Mouse (Mus musculus) thymus, adult 2 months (tissue): ENCODE data around the gene H1foo. TPM values are rescaled to one million over a fixed set of nuclear protein-coding genes. Genes with fewer than 3 reads are reported as not detected.

Source experiments
- DNase-seq: peaks from one replicate; pipeline ENCODE4 v3.0.0; 2021
- H3K27ac ChIP-seq: fragments of 200-500 bp; 2 replicates; pipeline ENCODE4 v1.5.1; 2012; ENCODE audit warnings: low read length, control low read depth; ENCODE audit not compliant: control insufficient read depth, insufficient read depth
- H3K27me3 ChIP-seq: fragments of 200-500 bp; 2 replicates; pipeline ENCODE4 v1.6.1; 2012; ENCODE audit warnings: mild to moderate bottlenecking, low read length, moderate library complexity, mixed read lengths; ENCODE audit not compliant: control insufficient read depth, insufficient read depth
- H3K36me3 ChIP-seq: fragments of 200-500 bp; 2 replicates; pipeline ENCODE4 v1.6.1; 2012; ENCODE audit warnings: mild to moderate bottlenecking, low read length, moderate library complexity; ENCODE audit not compliant: control insufficient read depth, insufficient read depth
- H3K4me1 ChIP-seq: fragments of 200-500 bp; replicated peaks from 2 replicates; pipeline ENCODE4 v1.6.1; 2012; ENCODE audit warnings: low read length; ENCODE audit not compliant: control insufficient read depth, insufficient read depth
- H3K4me3 ChIP-seq: fragments of 200-500 bp; 2 replicates; pipeline ENCODE4 v1.5.1; 2012; ENCODE audit warnings: mild to moderate bottlenecking, low read length, control low read depth, moderate library complexity; ENCODE audit not compliant: control insufficient read depth, insufficient read depth
- CTCF ChIP-seq: fragments of 200-500 bp; IDR thresholded peaks from 2 replicates; pipeline ENCODE4 v1.5.1; 2012; ENCODE audit warnings: mild to moderate bottlenecking, control low read depth, low read length, moderate library complexity, borderline replicate concordance; ENCODE audit not compliant: control insufficient read depth, poor library complexity, insufficient read depth; ENCODE audit errors: extremely low read depth
- POLR2A ChIP-seq: fragments of 200-500 bp; IDR thresholded peaks from 2 replicates; pipeline ENCODE4 v1.6.1; 2012; ENCODE audit warnings: mild to moderate bottlenecking, low read length, control low read depth, moderate library complexity; ENCODE audit not compliant: control insufficient read depth, poor library complexity, insufficient read depth; ENCODE audit errors: extremely low read depth
- WGBS: fragments of 180-500 bp; shearing (Covaris S2); methylation state at CpG from one replicate; pipeline ENCODE4 v1.1.7; 2018; 5-methylcytosine and 5-hydroxymethylcytosine counted together
- polyA plus RNA-seq: library from polyadenylated mRNA; depleted of rRNA; stranded (reverse); fragments of >200 nt; gene quantifications from 2 replicates; pipeline ENCODE4 v1.2.3, GENCODE M21; 2012

Gene H1foo
- polyA plus RNA-seq, 1 experiment = 0.81 TPM

DNA sequence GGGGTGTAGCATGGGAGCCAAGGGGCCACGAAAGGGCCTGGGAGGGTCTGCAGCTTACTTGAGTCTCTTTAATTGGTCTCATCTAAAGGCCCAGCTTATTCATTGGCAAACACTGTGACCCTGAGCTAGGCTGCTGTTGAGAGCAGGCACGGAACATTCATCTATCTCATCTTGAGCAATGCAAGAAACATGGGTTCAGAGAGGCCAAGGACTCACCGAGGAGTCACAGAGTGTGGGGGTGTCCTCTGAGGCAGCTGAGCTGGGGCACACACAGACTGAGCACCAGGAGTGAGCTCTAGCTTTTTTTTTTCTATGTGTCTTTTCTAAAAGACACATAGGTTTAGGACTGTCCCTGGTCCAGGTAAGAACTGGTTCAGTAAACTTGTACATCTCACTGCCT lies 12.3 kb upstream of the H1foo start:
- no peak for TF ChIP-seq CTCF
- TF ChIP-seq POLR2A = no peak
- DNase-seq = no peak
- no peak overlapping the region for H3K27ac ChIP-seq
- no peaks in the 10 kb centered on the region for H3K36me3 ChIP-seq
- H3K27me3 ChIP-seq = no peaks in the 10 kb centered on the region
- H3K4me1 ChIP-seq = no peaks in the 10 kb centered on the region
- WGBS = 94% methylated on average over 3 of the region's 3 CpGs
- H3K4me3 ChIP-seq = no peak overlapping the region

DNA sequence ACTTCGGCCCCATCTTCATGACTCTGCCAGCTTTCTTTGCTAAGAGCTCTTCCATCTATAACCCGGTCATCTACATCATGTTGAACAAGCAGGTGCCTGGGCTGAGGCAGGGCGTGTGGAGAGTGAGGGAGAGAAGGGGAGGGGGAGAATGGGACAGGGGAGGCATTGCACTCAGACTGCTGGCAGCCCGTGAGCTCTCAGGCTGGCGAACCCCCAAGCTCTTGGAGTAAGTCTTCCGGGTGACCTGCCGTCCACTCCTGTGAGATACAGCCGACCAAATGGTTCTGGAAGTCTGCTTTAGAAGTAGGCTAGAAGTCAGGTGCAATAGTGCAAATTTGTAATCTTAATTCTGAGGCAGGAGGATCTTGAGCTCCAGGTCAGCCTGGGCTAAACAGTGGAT lies 9.2 kb upstream of the H1foo start:
- Histone ChIP-seq H3K4me1 (no peaks in the 10 kb centered on the region), H3K27ac (no peak overlapping the region), H3K27me3 (no peaks in the 10 kb centered on the region), H3K4me3 (no peak overlapping the region), H3K36me3 (no peaks in the 10 kb centered on the region)
- no peak for DNase-seq
- 90% methylated on average over 8 of the region's 8 CpGs for WGBS
- no peak for TF ChIP-seq CTCF
- TF ChIP-seq POLR2A = no peak

DNA sequence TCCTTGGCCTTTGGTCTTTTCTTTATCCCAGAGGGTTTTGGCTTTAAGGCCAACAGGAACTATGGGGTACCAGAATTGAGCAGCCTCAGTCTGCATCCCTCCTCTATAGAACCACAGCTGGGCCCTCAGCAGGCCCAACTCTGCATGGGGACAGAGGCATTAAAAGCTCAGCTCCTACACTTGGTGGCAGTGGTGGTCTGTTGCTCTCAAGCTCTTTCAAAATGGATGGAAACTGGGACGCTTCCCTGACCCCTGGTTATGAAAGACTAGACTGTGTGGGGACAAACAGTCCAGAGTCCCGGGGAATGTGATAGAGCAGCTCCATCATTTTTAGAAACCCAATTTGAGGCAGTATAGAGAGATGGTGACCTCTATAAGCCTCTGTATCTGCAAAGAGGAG lies 6.7 kb upstream of the H1foo start:
- Histone ChIP-seq H3K4me3 (no peak overlapping the region), H3K4me1 (peaks cover 7% of the 10 kb centered on the region), H3K27me3 (no peaks in the 10 kb centered on the region), H3K27ac (no peak overlapping the region), H3K36me3 (no peaks in the 10 kb centered on the region)
- no peak for DNase-seq
- TF ChIP-seq CTCF = no peak
- TF ChIP-seq POLR2A = no peak
- 96% methylated on average over 2 of the region's 2 CpGs for WGBS

DNA sequence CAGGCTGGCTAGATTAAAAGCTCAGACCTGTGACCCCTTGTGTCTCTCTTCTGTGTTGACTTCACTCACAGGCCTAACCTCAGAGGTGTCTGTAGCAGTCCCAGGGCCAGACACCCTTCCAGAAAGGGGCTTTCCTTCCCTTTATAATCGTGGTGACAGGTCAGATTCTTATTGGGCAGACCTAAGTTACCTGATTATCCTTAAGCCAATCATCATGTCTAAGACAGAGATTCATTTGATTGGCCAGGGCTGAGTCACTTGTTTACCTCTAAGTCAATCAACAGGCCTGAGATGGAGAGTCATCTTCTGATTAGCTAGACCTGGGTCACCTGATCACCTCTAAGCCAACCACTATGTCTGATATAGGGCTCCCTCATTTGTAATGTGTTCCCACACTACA lies 5.9 kb upstream of the H1foo start:
- Histone ChIP-seq H3K27ac (no peak overlapping the region), H3K4me1 (peaks cover 7% of the 10 kb centered on the region), H3K27me3 (no peaks in the 10 kb centered on the region), H3K36me3 (no peaks in the 10 kb centered on the region), H3K4me3 (no peak overlapping the region)
- DNase-seq = no peak
- WGBS = 91% methylated on average over 1 of the region's 1 CpGs
- TF ChIP-seq POLR2A (no peak), CTCF (no peak)

DNA sequence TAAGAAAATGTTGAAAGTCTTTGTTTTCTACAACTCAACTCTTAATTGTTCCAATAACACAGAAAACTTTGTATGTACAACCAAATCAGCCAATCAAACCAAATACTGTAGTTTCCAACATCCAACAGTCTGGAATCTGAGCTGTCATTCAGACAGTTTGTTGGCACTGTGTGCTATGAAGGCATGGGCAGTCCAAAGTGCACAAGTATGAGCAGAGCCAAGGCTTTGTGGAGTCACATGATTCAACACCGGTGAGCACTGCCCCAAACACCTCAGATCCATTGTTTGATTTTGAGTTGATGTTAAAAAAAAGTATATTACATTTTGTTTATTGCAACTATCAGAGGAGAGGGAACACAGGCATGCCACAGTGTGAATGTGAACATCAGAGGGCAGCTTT lies 4.1 kb upstream of the H1foo start:
- DNase-seq = no peak
- H3K4me3 ChIP-seq = no peak overlapping the region
- 88% methylated on average over 1 of the region's 1 CpGs for WGBS

DNA sequence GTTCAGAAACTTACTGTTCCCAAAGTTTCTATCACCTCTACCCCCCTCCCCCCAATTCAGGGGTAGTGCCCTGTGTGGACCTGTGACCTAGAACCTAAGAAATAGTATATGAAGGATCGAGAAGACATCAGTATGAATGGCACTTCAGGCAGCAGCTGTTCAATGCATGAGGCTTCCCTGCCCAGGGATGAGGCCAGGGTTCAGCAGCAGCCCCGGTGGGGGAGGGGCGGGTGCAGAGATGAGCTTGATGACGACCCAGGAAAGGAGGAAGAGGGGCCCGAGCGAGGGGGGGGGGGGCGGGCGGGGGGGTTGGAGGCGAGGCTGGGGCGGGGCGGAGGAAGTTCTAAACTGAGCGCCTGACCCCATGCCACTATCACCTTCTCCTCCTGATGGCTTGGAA lies 3.6 kb upstream of the H1foo start:
- no peak overlapping the region for H3K4me3 ChIP-seq
- DNase-seq = peak; percentile 20
- 12% methylated on average over 9 of the region's 12 CpGs for WGBS
- H3K36me3 ChIP-seq = no peaks in the 10 kb centered on the region
- peaks cover 10% of the 10 kb centered on the region for H3K4me1 ChIP-seq
- TF ChIP-seq POLR2A (no peak), CTCF (no peak)
- no peak overlapping the region for H3K27ac ChIP-seq
- H3K27me3 ChIP-seq = no peaks in the 10 kb centered on the region

More for the DNA sequence above, 4.1 kb upstream of the H1foo start:
- no peak for TF ChIP-seq CTCF
- no peak for TF ChIP-seq POLR2A
- H3K27me3 ChIP-seq = no peaks in the 10 kb centered on the region
- no peaks in the 10 kb centered on the region for H3K36me3 ChIP-seq
- H3K27ac ChIP-seq = no peak overlapping the region
- H3K4me1 ChIP-seq = peaks cover 7% of the 10 kb centered on the region

DNA sequence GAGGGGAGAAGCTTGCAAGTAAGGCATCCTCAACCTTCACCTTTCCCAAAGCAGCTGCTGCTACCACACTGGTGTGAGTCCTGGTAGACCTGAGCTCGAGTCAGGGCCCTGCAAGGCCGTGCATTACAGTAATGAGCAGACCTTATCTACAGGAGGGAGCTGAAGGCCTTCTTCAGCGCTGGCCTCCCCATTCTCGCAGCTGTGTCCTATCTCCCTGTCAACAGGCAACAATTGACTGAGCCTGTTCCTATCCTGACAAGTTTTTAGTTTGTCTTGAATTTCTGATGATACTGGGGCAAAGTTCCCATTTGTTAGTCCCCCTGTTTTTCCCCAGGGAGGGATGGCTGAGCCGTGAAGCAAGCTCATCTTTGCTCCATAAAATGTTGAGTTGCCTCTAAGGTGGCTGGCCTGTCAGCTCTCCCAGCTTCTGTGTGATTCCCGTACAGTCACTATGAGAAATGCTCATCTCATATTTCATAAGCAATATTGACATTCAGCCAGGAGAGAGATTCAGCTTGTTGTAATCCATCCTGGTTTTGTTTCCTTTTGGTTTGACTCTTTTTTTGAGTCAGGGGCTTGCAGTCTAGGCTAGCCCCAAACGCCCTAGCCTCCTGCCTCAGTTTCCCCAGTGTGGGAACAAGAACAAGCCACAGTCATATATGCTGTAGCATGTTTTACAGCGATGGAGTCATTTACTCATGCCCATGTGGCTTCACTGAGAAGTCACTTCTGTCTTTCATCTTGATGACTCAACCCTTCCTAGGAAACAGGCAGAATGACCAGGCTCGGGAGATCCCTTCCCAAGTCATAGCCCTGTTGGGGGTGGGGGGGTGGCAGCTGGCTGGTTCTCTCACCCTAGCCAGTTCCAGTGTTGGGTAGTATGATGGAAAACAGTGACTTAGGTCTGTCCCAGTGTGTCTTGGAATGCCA lies 975 bp upstream of the H1foo start:
- Histone ChIP-seq H3K36me3 (no peaks in the 10 kb centered on the region), H3K27me3 (no peaks in the 10 kb centered on the region), H3K27ac (no peak overlapping the region), H3K4me1 (peaks cover 10% of the 10 kb centered on the region), H3K4me3 (no peak overlapping the region)
- no peak for DNase-seq
- TF ChIP-seq CTCF = no peak
- TF ChIP-seq POLR2A = no peak
- WGBS = 91% methylated on average over 9 of the region's 9 CpGs
